Mouse (Mus musculus) heart, postnatal 14 days (tissue): ENCODE measurements around the gene Ldha. TPM values are rescaled to one million over a fixed set of nuclear protein-coding genes. Genes with fewer than 3 reads are reported as not detected.

Experiments used
- DNase-seq, 2 experiments: peaks; one replicate each; pipeline ENCODE4 v3.0.0; 2021 to 2022
- intact Hi-C: fragments of 180-260 bp; cut with DNase I; formaldehyde crosslinking; loops from one replicate; pipeline ENCODE4 v1.15.1; 2025
- total RNA-seq, 2 experiments: library from RNA; stranded (reverse); gene quantifications; 2 replicates each; pipeline ENCODE4 v1.2.3; 2021

Gene Ldha
- total RNA-seq, 2 experiments from 2014 or later: 746 to 778 TPM

DNA sequence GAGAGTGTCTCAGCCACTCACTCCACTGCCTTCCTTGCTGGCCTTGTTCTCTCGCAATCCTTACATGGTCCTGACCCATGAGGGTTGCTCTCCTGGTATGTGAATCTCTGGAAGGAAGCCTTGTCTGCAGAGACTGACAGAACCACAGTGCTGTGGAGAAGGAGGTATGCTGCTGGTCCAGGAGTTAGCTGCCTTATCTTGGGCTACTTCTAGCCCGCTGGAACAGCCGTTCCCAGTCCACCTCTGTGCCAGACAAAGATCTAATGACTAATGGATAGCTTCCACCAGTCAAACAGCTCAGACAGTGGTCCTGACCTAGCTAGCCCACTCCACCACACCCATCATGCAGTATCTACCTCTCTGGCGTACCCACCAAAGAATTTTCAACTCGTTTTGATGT lies 4.9 kb upstream of the Ldha start:
- no peak for DNase-seq
- intact Hi-C loops: no loop called here

DNA sequence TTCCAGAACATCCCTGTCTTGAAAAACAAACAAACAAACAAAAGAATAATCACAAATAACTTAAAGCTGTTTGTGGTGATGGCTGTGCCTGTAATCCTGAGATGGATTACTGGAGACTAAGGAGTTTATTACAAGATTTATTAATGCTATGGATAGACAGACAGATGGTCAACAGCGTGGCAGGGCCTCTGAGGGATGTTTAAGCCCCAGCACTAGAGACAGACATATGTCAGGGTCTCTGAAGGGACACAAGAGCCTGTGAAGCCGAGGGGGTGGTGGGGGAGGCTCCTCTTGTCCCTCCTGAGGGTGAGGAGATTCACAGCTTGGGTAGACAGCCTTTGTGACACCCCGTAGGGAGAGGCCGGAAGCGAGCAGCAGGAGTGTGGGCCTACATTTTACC lies 4.2 kb upstream of the Ldha start:
- intact Hi-C loops: no loop called here

DNA sequence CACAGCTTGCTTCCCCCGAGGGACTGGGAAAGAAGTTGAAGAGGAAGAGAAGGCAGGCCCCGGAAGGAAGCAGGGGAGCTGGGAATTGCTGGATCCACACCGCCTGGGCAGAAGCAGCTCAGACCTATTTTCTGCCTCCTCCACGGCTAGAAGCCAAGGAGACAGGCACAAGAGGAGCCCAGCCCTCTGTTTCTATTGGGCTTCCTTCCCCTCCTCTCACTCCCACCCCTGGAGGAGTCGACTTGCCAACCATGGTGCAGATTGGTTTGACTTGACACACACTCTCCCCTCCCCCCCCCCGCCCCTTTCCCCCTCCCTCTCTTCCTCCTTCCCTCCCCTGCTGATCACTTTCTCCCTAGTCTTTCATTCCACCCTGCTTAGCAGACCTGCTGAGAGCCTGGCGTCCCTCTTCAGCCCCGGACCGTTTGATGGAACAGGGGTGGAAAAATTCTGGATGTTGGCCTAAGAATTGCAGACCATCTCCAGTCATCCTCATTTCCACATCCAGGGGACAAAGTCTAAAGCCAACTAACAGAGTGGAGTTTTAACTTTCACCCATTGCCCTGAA lies 3.1 kb upstream of the Ldha start:
- DNase-seq: peak; percentile 48 to 53
- intact Hi-C loops: no loop called here

More for the DNA sequence above, 4.2 kb upstream of the Ldha start:
- DNase-seq: no peak

DNA sequence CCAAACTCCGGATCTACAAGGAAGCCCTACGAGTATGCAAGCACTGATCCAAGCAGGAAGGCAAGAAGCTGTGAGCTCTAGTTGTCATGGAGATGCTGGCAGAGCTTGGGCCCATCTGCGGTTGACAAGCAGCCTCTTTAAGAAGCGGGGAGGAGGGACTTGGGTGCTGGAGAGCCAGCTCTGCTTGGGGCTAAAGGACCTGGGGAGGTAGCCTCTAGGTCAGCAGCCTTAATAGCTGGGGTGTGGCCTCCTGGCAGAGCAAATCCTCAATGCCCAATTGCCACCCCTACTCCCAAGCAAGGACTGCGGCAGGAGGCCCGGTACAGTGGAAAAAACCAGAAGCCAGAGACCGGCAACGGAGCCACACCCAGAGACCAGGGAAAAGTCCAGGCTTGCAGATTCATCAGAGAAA lies 2.4 kb upstream of the Ldha start:
- DNase-seq: peak; percentile 60 to 77
- intact Hi-C loops: no loop called here

DNA sequence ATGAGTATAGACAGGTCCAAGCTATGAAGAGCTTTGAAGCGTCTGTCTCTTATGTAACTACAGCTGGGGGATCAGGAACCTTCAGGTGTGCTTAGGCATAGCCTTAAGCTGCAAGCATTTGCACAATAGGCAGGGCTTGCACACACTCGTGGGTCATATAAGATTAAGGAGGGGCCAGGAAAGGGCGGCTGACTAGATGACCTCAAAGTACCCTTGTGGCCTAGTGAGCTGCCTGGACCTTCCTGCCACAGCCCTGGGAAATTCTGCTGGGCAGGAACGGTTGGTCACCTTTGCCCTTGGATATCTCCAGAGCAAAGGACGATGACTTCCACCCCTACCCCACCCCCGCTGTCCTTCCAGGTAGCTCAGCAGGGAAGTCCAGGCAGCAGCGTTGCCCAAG lies 1.8 kb upstream of the Ldha start:
- intact Hi-C loops: no loop called here
- peak in 1 of 2 experiments; percentile 22 for DNase-seq

DNA sequence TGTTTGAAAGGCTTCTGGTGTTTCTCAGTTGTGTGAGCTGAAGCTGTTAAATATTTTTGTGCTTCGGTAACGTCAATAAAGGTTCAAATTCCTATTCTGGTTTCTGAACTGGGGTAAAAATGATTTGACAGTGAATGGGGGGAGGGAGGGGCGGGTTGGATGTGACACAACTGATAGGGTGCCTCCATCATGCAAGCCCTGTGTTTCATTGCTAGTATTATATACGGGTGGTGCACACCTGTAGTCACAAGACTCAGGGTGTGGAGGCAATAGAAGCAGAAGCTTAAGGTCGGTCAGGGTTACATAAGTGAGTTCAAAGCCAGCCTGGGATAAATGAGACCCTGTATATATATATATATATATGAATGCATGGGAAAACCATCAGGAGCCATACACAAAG lies 1.4 kb upstream of the Ldha start:
- DNase-seq: no peak
- intact Hi-C loops: no loop called here

DNA sequence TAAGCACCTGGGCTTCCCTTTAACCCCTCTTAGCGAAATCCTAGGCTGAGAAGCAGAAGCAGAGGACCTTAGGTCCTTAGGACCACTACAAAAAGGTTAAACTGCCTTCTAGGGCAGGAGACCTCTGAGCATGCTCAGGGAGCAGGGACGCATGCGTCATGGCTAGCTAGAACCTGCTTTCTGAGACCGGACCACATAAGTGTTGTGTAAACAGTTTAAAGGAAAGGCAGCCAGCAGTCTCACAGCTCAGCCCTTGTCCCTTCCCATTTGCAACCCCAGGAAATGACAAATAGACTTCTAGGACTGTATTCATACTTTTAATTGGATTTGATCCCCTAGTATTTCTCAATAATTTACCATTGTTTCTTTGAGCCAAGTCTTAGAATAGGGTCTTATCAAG lies 949 bp upstream of the Ldha start:
- intact Hi-C loops: no loop called here

DNA sequence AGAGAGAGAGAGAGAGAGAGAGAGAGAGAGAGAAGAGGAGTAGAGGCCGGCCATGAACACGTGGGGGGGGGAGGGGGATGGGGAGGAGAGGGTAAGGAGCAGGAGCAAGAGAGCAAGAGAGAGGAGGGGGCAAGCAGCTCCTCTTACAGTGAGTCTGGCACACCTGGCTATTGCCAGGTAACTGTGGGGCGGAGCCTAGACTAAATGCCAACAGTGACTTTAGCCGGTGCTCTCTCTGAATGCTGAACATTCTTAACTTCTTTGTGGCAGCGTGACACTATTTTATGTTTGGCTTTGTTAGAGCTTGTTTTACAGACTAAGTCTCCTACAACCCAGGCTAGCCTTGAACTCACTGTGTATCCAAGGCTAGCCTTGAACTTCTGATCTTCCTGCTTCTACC lies 1.0 kb downstream of the Ldha start:
- intact Hi-C loops: no loop called here

More for the DNA sequence above, 949 bp upstream of the Ldha start:
- DNase-seq: no peak

DNA sequence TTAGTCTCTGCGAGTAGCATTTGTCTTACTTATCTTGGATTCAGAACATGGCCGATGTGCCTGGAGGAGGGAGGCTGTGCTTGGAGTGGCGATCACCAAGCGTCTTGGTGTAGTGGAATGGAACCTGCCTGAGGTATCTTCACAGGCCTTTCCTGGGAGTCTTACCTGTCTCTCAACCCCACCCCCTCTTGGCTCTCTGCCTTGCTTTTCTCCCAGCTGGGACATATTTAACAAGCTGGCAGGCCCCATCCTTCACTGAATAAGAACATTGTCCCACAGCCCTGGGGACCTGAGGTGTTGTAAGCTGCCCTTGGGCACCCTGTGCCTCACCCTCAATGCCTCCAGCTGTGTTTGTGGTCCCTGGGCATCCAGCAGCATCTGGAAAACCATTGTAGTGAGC lies 2.3 kb downstream of the Ldha start:
- DNase-seq: no peak
- intact Hi-C loops: no loop called here

More for the DNA sequence above, 1.0 kb downstream of the Ldha start:
- DNase-seq: no peak

DNA sequence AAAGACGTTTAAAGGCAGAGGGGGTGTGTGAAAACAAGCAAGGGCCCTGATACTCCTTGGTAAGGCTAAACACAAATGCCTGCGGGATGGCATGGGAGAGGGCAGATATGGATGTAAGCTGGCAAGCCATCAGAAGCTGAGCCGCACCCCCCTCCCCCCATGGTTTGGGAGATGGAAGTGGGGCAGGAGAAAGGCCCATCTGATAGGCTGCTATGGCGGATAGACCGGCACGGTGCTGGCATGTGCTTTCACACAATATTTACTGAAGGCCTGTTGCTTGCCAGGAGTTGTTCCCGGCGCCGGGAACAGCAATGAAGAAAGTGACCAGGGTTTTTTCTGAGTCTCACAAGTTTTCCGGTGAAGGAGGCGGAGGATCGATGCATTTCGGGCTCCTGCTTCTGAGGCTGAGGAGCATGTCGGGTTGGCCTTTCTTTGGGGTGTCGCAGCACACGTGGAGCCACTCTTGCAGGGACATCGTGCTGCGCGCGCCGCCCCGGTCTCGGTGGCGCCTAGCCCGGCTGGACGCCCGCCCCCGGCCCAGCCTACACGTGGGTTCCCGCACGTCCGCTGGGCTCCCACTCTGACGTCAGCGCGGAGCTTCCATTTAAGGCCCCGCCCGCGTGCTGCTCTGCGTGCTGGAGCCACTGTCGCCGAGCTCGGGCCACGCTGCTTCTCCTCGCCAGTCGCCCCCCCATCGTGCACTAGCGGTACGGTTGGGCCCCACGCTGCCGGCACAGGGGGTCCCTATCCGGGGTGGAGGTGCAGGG lies 4.1 kb downstream of the Ldha start:
- intact Hi-C loops: loop anchor here (5.0 kb wide), 2 partner anchors 72 to 162 kb away; partner anchors contain the start of genes Spty2d1 and Tsg101
- peak; percentile 97 for DNase-seq

DNA sequence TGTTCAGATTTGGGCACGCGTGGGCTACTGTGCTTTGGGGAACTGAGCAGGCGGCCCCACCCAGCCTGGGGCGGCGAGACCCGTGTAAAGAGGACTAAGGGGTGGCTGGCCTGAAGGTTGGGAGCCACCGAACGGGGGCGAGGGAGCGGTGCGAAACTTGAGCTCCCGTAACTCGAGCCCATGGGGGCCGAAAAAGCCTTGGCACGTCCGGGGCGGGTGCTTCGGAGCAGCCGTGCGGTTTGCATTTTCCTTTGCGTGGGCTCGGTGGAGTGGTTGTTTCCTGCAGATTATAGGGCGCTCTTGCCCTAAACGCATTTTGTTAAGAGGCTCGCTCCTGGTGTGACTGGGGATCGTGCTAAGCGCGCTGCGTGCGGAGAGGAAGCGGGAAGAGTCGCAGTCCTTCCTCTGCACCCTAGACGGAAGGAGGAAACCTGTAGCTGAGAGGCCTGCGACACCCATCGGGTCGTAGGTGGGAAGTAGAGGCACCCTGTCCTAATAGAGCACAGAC lies 4.8 kb downstream of the Ldha start:
- peak in 1 of 2 experiments; percentile 40 for DNase-seq

DNA sequence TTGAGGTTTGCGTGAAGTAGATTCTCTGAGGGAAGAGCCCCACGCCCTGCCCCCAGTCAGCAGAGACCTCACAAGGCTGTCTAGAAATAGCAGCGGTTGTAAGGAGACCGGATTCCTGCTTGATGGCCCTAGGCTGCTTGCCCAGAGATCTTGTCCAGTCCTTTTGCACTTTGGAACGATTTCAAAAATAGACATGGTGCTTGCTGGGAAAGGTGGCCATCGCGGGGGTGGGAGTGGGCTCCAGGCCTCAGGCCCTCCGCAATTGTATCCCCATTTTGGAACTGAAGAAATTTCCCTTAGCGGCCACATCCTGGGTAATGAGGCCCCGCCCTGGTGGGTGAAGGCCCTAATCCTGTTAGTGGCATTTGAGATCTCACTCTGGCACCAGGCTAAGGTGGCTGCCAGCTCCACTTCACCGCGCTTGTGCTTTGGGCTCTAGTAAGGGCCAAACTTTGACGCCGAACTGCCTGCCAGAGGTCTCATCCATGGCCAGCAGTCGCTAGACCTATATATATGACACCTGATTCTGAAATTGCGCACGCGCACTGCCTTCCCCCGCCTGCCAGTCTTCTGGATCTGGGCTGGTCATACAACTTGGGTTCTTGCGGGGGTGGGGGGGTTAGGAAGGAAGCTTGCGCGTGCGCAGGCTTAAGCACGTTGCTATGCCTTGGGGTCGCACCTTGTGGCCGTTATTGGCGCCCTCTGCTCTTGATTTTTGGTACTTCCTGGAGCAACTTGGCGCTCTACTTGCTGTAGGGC lies 5.4 kb downstream of the Ldha start:
- peak; percentile 52 to 64 for DNase-seq
- intact Hi-C loops: loop anchor here (1.0 to 5.0 kb wide), 3 partner anchors 51 to 161 kb away; partner anchors contain the start of genes Spty2d1 and Tsg101

More for the DNA sequence above, 4.8 kb downstream of the Ldha start:
- intact Hi-C loops: loop anchor here (1.0 to 5.0 kb wide), 3 partner anchors 51 to 161 kb away; partner anchors contain the start of genes Spty2d1 and Tsg101

DNA sequence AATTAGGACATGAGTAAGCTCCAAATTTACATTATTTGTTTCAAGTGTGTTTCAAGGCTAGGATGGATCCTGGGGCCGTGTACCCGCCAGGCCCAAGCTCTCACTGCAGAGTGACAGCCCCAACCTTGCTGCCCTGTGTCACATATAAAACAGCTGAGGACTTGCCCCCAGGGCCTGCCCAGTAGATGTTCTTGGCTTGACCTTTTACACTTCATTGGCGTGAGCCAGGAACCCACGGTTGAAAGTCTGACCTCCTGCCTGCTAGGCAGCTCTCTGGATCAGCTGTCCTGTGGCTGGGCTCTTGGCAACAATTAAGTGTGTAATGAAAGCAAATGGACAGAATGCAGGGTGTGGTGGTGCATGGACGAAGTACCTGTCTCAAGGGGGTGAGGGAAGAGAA lies 8.0 kb downstream of the Ldha start:
- intact Hi-C loops: loop anchor here (5.0 kb wide), 2 partner anchors 68 to 158 kb away; partner anchors contain the start of genes Spty2d1 and Tsg101
- DNase-seq: no peak

DNA sequence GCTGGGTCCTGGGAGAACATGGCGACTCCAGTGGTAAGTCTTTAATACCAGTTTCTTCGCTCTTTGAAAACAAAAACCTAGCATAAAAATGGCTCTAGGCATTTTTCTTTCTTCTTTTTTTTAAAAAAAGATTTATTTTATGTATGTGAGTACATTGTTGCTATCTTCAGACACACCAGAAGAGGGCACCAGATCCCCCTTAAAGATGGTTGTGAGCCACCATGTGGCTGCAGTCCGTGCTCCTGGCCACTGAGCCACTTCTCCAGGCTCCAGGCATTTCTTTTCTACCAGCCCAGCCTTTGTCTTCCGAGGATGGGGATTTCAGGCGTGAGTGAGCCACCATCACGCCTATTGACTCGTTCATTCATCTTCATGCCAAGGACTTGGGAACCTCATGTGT lies 9.8 kb downstream of the Ldha start:
- intact Hi-C loops: loop anchor here (5.0 kb wide), 1 partner anchor 46 kb away; no protein-coding TSS in a partner anchor
- no peak for DNase-seq

DNA sequence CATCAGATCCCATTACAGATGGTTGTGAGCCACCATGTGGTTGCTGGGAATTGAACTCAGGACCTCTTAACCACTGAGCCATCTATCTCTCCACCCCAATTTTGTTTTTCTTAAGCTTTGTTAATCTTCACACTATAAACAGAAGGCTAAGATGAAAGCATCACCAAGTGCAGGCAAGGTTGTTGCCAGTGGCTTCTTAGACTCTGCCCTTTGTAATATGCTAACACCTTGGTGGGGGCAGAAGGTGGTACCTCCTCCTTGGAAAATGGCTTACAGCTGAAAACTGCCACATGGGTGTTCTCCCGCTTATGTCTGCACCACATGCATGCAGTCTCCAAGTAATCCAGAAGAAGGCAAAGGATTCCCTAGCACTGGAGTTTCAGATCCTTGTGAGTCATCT lies 11.4 kb downstream of the Ldha start:
- no peak for DNase-seq
- intact Hi-C loops: loop anchor here (5.0 kb wide), 1 partner anchor 45 kb away; no protein-coding TSS in a partner anchor

DNA sequence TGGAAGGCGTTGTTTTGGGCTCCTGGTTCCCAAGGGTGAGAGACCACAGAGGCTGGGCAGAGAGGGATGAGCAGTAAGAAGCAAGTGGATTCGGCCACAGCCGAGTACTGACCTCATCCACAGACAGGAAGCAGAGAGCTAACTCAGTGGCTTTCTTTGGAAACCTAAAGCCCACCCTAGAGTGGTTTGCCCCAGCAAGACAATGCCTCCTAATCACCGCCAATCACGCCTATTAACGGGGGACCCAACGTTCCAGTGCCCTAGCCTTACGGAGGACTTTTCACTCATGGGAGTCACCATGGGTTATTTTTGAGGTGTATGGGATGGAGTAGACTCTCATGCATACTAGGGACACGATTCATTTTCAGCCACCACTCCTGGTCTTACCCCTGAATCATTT lies 12.1 kb downstream of the Ldha start:
- intact Hi-C loops: loop anchor here (5.0 kb wide), 1 partner anchor 44 kb away; no protein-coding TSS in a partner anchor
- DNase-seq: no peak

DNA sequence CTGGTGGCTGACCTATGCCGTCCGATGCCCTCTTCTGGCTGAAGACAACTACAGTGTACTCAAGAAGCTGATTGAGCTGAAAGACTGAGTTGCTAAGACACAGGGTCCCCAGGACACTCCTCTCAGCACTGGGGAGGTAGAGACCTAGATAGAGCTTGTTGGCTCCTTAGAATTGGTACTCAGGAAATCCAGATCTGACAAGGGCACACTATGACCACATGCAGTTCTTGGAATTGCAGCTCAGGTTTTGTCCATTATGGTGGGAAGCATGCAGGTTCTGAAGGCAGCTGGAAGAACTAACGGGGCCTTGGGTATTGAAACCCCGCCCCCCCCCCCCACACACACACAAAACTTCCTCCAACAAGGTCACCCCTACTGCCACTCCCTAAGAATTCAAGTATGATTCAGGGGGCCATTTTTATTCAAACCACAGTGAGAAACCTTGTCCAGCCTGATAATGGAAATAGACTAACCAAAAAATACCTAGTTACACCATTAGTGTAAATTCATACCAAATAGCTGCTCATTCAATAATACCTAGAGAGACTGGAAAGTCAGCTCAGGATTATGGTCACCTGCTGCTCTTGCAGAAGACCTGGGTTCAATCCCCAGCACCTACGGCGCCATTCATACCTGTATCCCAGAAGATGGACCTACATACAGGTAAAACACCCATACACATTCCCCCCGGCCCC lies 14.7 kb downstream of the Ldha start:
- no peak for DNase-seq
- intact Hi-C loops: loop anchor here (2.0 kb wide), 1 partner anchor 37 kb away; no protein-coding TSS in a partner anchor

DNA sequence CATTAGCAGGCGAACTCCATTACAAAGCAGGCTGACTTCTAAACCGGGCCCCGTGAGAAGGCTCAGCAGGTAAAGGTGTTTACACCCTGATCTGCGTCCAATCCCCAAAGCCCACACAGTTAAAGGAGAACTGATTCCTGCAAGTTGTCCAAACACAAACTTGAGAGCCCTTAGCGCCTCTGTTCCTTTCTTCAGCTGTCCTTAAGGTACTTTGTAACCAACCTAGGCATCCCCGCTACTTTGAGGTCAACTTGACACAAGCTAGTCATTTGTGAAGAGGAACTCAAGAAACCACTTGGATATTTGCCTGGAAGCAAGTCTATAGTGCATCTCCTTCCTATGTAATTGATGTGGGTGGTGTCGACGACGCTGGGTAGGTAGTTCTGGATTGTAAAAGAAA lies 16.2 kb downstream of the Ldha start:
- DNase-seq: no peak
- intact Hi-C loops: no loop called here

DNA sequence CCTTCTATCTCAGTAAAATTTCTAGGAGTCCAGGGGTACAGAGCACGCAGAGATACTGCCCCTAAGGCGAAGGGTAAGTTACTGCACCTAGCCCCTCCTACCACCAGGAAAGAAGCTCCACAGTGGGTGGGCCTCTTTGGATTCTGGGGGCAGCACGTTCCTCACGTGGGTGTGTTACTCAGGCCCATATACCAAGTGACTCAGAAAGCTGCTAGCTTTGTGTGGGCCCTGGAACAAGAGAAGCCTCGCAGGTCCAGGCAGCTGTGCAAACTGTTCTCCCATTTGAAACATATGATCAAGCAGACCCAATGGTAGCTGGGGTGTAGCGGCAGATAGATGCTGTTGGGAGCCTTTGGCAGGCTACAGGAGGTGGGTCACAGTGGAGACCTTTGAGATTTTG lies 17.8 kb downstream of the Ldha start:
- intact Hi-C loops: no loop called here
- DNase-seq: no peak

DNA sequence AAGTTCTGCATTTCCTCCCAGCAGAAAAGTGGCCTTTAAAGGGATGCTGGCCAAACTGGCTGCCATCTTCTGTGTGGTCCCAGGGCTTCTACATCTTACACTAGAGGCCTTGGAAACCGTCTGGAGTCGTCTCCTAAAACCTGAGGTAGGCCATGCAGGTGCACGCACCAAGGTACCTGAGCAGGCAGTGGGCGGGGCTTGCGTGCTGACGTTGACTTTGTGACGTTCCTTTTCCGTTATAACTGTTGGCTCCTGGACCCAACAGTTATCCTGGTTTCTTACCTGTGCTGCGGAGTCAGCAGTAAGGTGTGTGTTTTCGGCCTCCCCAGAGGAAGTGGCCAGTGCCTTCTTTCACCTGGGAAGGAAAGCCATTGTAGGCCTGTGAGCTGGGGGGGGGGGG lies 19.7 kb downstream of the Ldha start, which contains the start of gene Ldhc:
Ldhc (plus strand) TSS at position 208 of the 400 bp plus-strand sequence.
- DNase-seq: no peak
- intact Hi-C loops: no loop called here
